Mouse (Mus musculus): ENCODE measurements around the gene Tbc1d8. TPM values are rescaled to one million over a fixed set of nuclear protein-coding genes. Genes with fewer than 3 reads are reported as not detected.

Tbc1d8 gene
- polyA plus RNA-seq, 1 experiment, result 5.1 TPM

GRCm38 (mm10) chr1:39344981-39345600 is 133.5 kb downstream of the Tbc1d8 start:
- no peak overlapping the region for H3K27ac ChIP-seq (ENCODE audit: insufficient read depth, low read depth, low read length)
- TF ChIP-seq POLR2A (IDR thresholded peaks at IDR 0.05; ENCODE audit: low read depth, low read length), result no peak
- no peak for TF ChIP-seq CTCF (conservative IDR thresholded peaks at IDR 0.05; ENCODE audit: insufficient read depth, insufficient read length, low read depth, low read length)
- no peaks in the 10 kb centered on the region for H3K4me1 ChIP-seq (ENCODE audit: control insufficient read depth, insufficient read depth, low read length)
- no peak overlapping the region for H3K4me3 ChIP-seq (ENCODE audit: insufficient read depth, low read depth, low read length)
- no peaks in the 10 kb centered on the region for H3K27me3 ChIP-seq (replicated peaks; ENCODE audit: control insufficient read depth, insufficient read depth, low read length)
- no peaks in the 10 kb centered on the region for H3K36me3 ChIP-seq (ENCODE audit: control insufficient read depth, insufficient read depth, low read length)
- DNase-seq, result no peak
- 73% methylated on average over 21 of the region's 21 CpGs for WGBS

- H3K36me3 ChIP-seq (ENCODE audit: control insufficient read depth, insufficient read depth, low read length), result no peaks in the 10 kb centered on the region
- no peak for DNase-seq
- no peaks in the 10 kb centered on the region for H3K4me1 ChIP-seq (ENCODE audit: control insufficient read depth, insufficient read depth, low read length)
- no peak overlapping the region for H3K4me3 ChIP-seq (ENCODE audit: insufficient read depth, low read depth, low read length)
- no peak overlapping the region for H3K27ac ChIP-seq (ENCODE audit: insufficient read depth, low read depth, low read length)
- no peaks in the 10 kb centered on the region for H3K27me3 ChIP-seq (replicated peaks; ENCODE audit: control insufficient read depth, insufficient read depth, low read length)
- TF ChIP-seq POLR2A (IDR thresholded peaks at IDR 0.05; ENCODE audit: low read depth, low read length), result no peak
- no peak for TF ChIP-seq CTCF (conservative IDR thresholded peaks at IDR 0.05; ENCODE audit: insufficient read depth, insufficient read length, low read depth, low read length)
- WGBS, result 79% methylated on average over 5 of the region's 5 CpGs
Measured at GRCm38 (mm10) chr1:39343242-39343641, 135.3 kb downstream of the Tbc1d8 start.

- no peaks in the 10 kb centered on the region for H3K36me3 ChIP-seq (ENCODE audit: control insufficient read depth, insufficient read depth, low read length)
- DNase-seq, result no peak
- no peaks in the 10 kb centered on the region for H3K27me3 ChIP-seq (replicated peaks; ENCODE audit: control insufficient read depth, insufficient read depth, low read length)
- 85% methylated on average over 4 of the region's 4 CpGs for WGBS
- no peak for TF ChIP-seq CTCF (conservative IDR thresholded peaks at IDR 0.05; ENCODE audit: insufficient read depth, insufficient read length, low read depth, low read length)
- no peak for TF ChIP-seq POLR2A (IDR thresholded peaks at IDR 0.05; ENCODE audit: low read depth, low read length)
- H3K4me1 ChIP-seq (ENCODE audit: control insufficient read depth, insufficient read depth, low read length), result no peaks in the 10 kb centered on the region
- H3K4me3 ChIP-seq (ENCODE audit: insufficient read depth, low read depth, low read length), result no peak overlapping the region
- H3K27ac ChIP-seq (ENCODE audit: insufficient read depth, low read depth, low read length), result no peak overlapping the region
Measured at GRCm38 (mm10) chr1:39341807-39342206, 136.7 kb downstream of the Tbc1d8 start.

DNA sequence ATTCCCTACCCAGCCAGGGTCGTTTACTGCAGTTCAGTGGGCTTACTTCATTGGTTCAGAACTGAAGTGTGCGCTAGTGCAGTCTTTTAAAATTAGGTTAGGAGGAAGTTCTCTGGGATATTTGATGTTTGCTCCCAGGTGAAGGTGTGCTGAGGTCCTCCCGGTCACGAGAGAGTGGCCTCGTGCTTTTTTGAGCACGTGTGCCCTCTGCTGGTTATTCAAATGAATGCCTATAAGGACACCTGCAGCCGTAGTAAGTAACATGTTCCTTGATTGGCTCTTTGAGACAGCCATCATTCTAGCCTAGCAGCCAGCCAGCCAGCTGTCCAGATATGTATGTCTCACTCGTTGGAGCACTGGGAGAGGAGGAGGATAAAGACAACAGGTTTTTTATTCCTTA is 137.9 kb downstream of the Tbc1d8 start:
- 18% methylated on average over 8 of the region's 8 CpGs for WGBS
- TF ChIP-seq CTCF (conservative IDR thresholded peaks at IDR 0.05; ENCODE audit: insufficient read depth, insufficient read length, low read depth, low read length), result peak; percentile 84
- no peak for TF ChIP-seq POLR2A (IDR thresholded peaks at IDR 0.05; ENCODE audit: low read depth, low read length)
- peak; percentile 75 for DNase-seq
- no peak overlapping the region for H3K27ac ChIP-seq (ENCODE audit: insufficient read depth, low read depth, low read length)
- no peak overlapping the region for H3K4me3 ChIP-seq (ENCODE audit: insufficient read depth, low read depth, low read length)
- H3K27me3 ChIP-seq (replicated peaks; ENCODE audit: control insufficient read depth, insufficient read depth, low read length), result no peaks in the 10 kb centered on the region
- no peaks in the 10 kb centered on the region for H3K36me3 ChIP-seq (ENCODE audit: control insufficient read depth, insufficient read depth, low read length)
- H3K4me1 ChIP-seq (ENCODE audit: control insufficient read depth, insufficient read depth, low read length), result no peaks in the 10 kb centered on the region

DNA sequence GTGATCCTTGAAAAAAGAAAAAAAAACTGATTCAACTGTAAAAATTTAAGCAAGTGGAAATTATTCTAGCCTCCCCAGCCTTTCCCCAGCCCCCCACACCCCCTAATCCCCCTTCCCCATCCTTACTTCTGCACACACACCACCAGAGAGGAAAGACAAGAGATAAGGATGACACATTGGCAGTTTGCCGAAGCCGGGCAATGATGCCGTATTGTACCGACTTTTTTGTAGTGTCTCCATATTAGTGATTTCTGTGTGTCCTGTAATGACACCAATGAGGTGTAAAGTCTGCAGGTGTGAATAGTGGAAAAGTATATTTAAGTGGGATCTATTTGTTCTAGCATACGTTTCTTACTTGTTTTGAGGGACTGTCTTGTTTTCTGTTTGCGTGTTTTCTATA is 138.4 kb downstream of the Tbc1d8 start:
- 90% methylated on average over 6 of the region's 6 CpGs for WGBS
- TF ChIP-seq POLR2A (IDR thresholded peaks at IDR 0.05; ENCODE audit: low read depth, low read length) (no peak), CTCF (conservative IDR thresholded peaks at IDR 0.05; ENCODE audit: insufficient read depth, insufficient read length, low read depth, low read length) (no peak)
- Histone ChIP-seq H3K27ac (ENCODE audit: insufficient read depth, low read depth, low read length) (no peak overlapping the region), H3K27me3 (replicated peaks; ENCODE audit: control insufficient read depth, insufficient read depth, low read length) (no peaks in the 10 kb centered on the region), H3K36me3 (ENCODE audit: control insufficient read depth, insufficient read depth, low read length) (no peaks in the 10 kb centered on the region), H3K4me1 (ENCODE audit: control insufficient read depth, insufficient read depth, low read length) (no peaks in the 10 kb centered on the region), H3K4me3 (ENCODE audit: insufficient read depth, low read depth, low read length) (no peak overlapping the region)
- DNase-seq, result no peak

DNA sequence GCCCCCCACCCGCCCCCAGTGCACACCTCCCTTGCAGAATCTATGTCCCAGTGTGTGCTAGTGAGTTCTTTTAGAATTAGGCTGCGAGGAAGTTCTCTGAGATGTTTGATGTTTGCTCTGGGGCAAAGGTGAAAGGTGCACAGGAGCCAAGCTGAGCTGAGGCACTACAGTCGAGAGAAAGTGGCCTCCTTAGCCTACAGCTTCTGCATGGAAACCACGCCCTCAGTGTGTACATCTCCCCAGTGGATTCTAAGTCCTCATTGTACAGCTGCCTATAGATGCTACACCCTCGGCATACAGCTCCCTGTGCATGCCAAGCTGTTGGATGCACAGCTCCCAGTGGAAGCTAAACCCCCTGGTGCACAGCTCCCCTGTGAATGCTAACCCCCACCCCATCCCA is 139.1 kb downstream of the Tbc1d8 start:
- no peaks in the 10 kb centered on the region for H3K4me1 ChIP-seq (ENCODE audit: control insufficient read depth, insufficient read depth, low read length)
- 63% methylated on average over 5 of the region's 5 CpGs for WGBS
- H3K4me3 ChIP-seq (ENCODE audit: insufficient read depth, low read depth, low read length), result no peak overlapping the region
- no peak for TF ChIP-seq CTCF (conservative IDR thresholded peaks at IDR 0.05; ENCODE audit: insufficient read depth, insufficient read length, low read depth, low read length)
- no peak for TF ChIP-seq POLR2A (IDR thresholded peaks at IDR 0.05; ENCODE audit: low read depth, low read length)
- H3K36me3 ChIP-seq (ENCODE audit: control insufficient read depth, insufficient read depth, low read length), result no peaks in the 10 kb centered on the region
- DNase-seq, result no peak
- H3K27ac ChIP-seq (ENCODE audit: insufficient read depth, low read depth, low read length), result no peak overlapping the region
- no peaks in the 10 kb centered on the region for H3K27me3 ChIP-seq (replicated peaks; ENCODE audit: control insufficient read depth, insufficient read depth, low read length)

DNA sequence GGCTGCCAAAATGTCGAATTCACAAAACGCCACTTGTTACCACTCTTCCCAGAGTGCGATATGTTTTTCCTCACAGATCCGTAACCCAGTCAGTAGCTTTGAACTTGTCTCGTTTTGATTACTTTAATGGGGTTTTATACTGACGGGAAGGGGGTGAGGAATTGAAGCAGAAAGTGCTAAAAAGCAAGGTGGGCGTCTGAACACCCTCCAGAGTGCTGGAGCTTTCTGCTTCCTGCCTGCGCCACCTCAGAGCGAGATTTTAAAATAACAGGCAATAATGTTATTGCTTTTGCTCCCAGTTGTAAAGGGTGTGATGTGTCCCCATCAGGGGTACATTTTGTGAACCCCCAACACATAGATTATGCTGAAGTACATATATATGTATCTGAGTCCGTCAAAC is 139.7 kb downstream of the Tbc1d8 start:
- WGBS, result 78% methylated on average over 10 of the region's 10 CpGs
- Histone ChIP-seq H3K27ac (ENCODE audit: insufficient read depth, low read depth, low read length) (no peak overlapping the region), H3K36me3 (ENCODE audit: control insufficient read depth, insufficient read depth, low read length) (no peaks in the 10 kb centered on the region), H3K4me3 (ENCODE audit: insufficient read depth, low read depth, low read length) (no peak overlapping the region), H3K27me3 (replicated peaks; ENCODE audit: control insufficient read depth, insufficient read depth, low read length) (no peaks in the 10 kb centered on the region), H3K4me1 (ENCODE audit: control insufficient read depth, insufficient read depth, low read length) (no peaks in the 10 kb centered on the region)
- no peak for DNase-seq
- no peak for TF ChIP-seq POLR2A (IDR thresholded peaks at IDR 0.05; ENCODE audit: low read depth, low read length)
- TF ChIP-seq CTCF (conservative IDR thresholded peaks at IDR 0.05; ENCODE audit: insufficient read depth, insufficient read length, low read depth, low read length), result no peak

All from kidney, adult 2 months (tissue).